Mouse (Mus musculus): ENCODE results near the gene Ppm1j. TPM values are rescaled to one million over a fixed set of nuclear protein-coding genes. Genes with fewer than 3 reads are reported as not detected.

Ppm1j gene
- total RNA-seq, 2 experiments from 2014 or later = 8.8 to 9.2 TPM

- no peak for DNase-seq (ENCODE audit: low spot score in 2 of 2)
Measured at GRCm38 (mm10) chr3:104783971-104784500, 3.2 kb downstream of the Ppm1j start.

GRCm38 (mm10) chr3:104785284-104785683 lies 4.4 kb downstream of the Ppm1j start:
- DNase-seq (ENCODE audit: low spot score in 2 of 2) = no peak

GRCm38 (mm10) chr3:104788075-104788474 lies 7.2 kb downstream of the Ppm1j start, which contains the start of gene Rhoc:
Gene Rhoc, plus strand, starts transcription at chr3:104788375.
- DNase-seq (ENCODE audit: low spot score in 2 of 2) = no peak

- peak in 1 of 2 experiments; percentile 72 for DNase-seq (ENCODE audit: low spot score in 2 of 2)
Measured at GRCm38 (mm10) chr3:104788561-104789311, 7.9 kb downstream of the Ppm1j start.

GRCm38 (mm10) chr3:104789312-104789605 lies 8.4 kb downstream of the Ppm1j start:
- DNase-seq (ENCODE audit: low spot score in 2 of 2) = no peak

GRCm38 (mm10) chr3:104789822-104790221 lies 9.0 kb downstream of the Ppm1j start:
- DNase-seq (ENCODE audit: low spot score in 2 of 2) = no peak

- no peak for DNase-seq (ENCODE audit: low spot score in 2 of 2)
Measured at GRCm38 (mm10) chr3:104790401-104790937, 9.6 kb downstream of the Ppm1j start.

GRCm38 (mm10) chr3:104791017-104791416 lies 10.2 kb downstream of the Ppm1j start:
- no peak for DNase-seq (ENCODE audit: low spot score in 2 of 2)

GRCm38 (mm10) chr3:104791671-104792070 lies 10.8 kb downstream of the Ppm1j start:
- no peak for DNase-seq (ENCODE audit: low spot score in 2 of 2)

- no peak for DNase-seq (ENCODE audit: low spot score in 2 of 2)
Measured at GRCm38 (mm10) chr3:104792360-104793270, 11.8 kb downstream of the Ppm1j start.

- peak; percentile 83 to 88 for DNase-seq (ENCODE audit: low spot score in 2 of 2)
Measured at GRCm38 (mm10) chr3:104793871-104794828, 13.3 kb downstream of the Ppm1j start.

- no peak for DNase-seq (ENCODE audit: low spot score in 2 of 2)
Measured at GRCm38 (mm10) chr3:104794953-104795470, 14.2 kb downstream of the Ppm1j start.

- DNase-seq (ENCODE audit: low spot score in 2 of 2) = no peak
Measured at GRCm38 (mm10) chr3:104795661-104796340, 14.9 kb downstream of the Ppm1j start.

GRCm38 (mm10) chr3:104796430-104797082 lies 15.7 kb downstream of the Ppm1j start:
- DNase-seq (ENCODE audit: low spot score in 2 of 2) = no peak

- no peak for DNase-seq (ENCODE audit: low spot score in 2 of 2)
Measured at GRCm38 (mm10) chr3:104800681-104801080, 19.8 kb downstream of the Ppm1j start.

- DNase-seq (ENCODE audit: low spot score in 2 of 2) = no peak
Measured at GRCm38 (mm10) chr3:104801481-104801880, 20.6 kb downstream of the Ppm1j start.

- DNase-seq (ENCODE audit: low spot score in 2 of 2) = no peak
Measured at GRCm38 (mm10) chr3:104804312-104804711, 23.5 kb downstream of the Ppm1j start.

- DNase-seq (ENCODE audit: low spot score in 2 of 2) = no peak
Measured at GRCm38 (mm10) chr3:104805539-104805938, 24.7 kb downstream of the Ppm1j start.

GRCm38 (mm10) chr3:104811752-104812151 lies 30.9 kb downstream of the Ppm1j start:
- DNase-seq (ENCODE audit: low spot score in 2 of 2) = no peak

Data from adrenal gland, postnatal 4 days (tissue).